Mouse (Mus musculus): ENCODE measurements around the gene Nubp1. TPM values are rescaled to one million over a fixed set of nuclear protein-coding genes. Genes with fewer than 3 reads are reported as not detected.
A peak's percentile ranks its signal among the peaks of the same experiment; 100 is the strongest.

Nubp1 gene
- total RNA-seq, 2 experiments from 2014 or later = 7.7 to 8.4 TPM

- DNase-seq = no peak
Measured at GRCm38 (mm10) chr16:10416866-10417265, 5.1 kb downstream of the Nubp1 start.

- peak in 1 of 2 experiments; percentile 51 for DNase-seq
Measured at GRCm38 (mm10) chr16:10417723-10418259, 6.0 kb downstream of the Nubp1 start.

- DNase-seq = no peak
Measured at GRCm38 (mm10) chr16:10420447-10421054, 8.8 kb downstream of the Nubp1 start.

GRCm38 (mm10) chr16:10431911-10432310, 20.2 kb downstream of the Nubp1 start:
- no peak for DNase-seq

- DNase-seq = no peak
Measured at GRCm38 (mm10) chr16:10432387-10432786, 20.6 kb downstream of the Nubp1 start.

- no peak for DNase-seq
Measured at GRCm38 (mm10) chr16:10433344-10433743, 21.6 kb downstream of the Nubp1 start.

GRCm38 (mm10) chr16:10436166-10436565, 24.4 kb downstream of the Nubp1 start:
- DNase-seq = peak in 1 of 2 experiments; percentile 18

GRCm38 (mm10) chr16:10438055-10438454, 26.3 kb downstream of the Nubp1 start:
- DNase-seq = peak in 1 of 2 experiments; percentile 18

GRCm38 (mm10) chr16:10441328-10441727, 29.6 kb downstream of the Nubp1 start:
- DNase-seq = peak in 1 of 2 experiments; percentile 15

- no peak for DNase-seq
Measured at GRCm38 (mm10) chr16:10441761-10442160, 30.0 kb downstream of the Nubp1 start.

GRCm38 (mm10) chr16:10443723-10444122, 32.0 kb downstream of the Nubp1 start:
- no peak for DNase-seq

- no peak for DNase-seq
Measured at GRCm38 (mm10) chr16:10446573-10447263, 35.0 kb downstream of the Nubp1 start.

- DNase-seq = peak; percentile 66 to 73
Measured at GRCm38 (mm10) chr16:10447264-10447594, 35.5 kb downstream of the Nubp1 start, which contains the start of gene Tvp23a. Gene Tvp23a (minus strand): TSS chr16:10447362.

- DNase-seq = no peak
Measured at GRCm38 (mm10) chr16:10447781-10448180, 36.0 kb downstream of the Nubp1 start.

GRCm38 (mm10) chr16:10448931-10449330, 37.2 kb downstream of the Nubp1 start:
- DNase-seq = no peak

- no peak for DNase-seq
Measured at GRCm38 (mm10) chr16:10451906-10452305, 40.2 kb downstream of the Nubp1 start.

GRCm38 (mm10) chr16:10452445-10452896, 40.7 kb downstream of the Nubp1 start:
- DNase-seq = peak; percentile 84 to 89

GRCm38 (mm10) chr16:10453872-10454582, 42.3 kb downstream of the Nubp1 start:
- DNase-seq = no peak

- DNase-seq = no peak
Measured at GRCm38 (mm10) chr16:10454583-10454974, 42.8 kb downstream of the Nubp1 start.

GRCm38 (mm10) chr16:10460188-10460587, 48.4 kb downstream of the Nubp1 start:
- DNase-seq = no peak

GRCm38 (mm10) chr16:10461178-10461577, 49.4 kb downstream of the Nubp1 start:
- DNase-seq = no peak

- no peak for DNase-seq
Measured at GRCm38 (mm10) chr16:10465011-10465681, 53.4 kb downstream of the Nubp1 start.

Measured in heart, adult 18-20 months (tissue).